Mouse (Mus musculus): ENCODE measurements around the gene Gm5483.
"Not testable (repeated sequence)": the region's sequence is repeated elsewhere in the genome, so short reads cannot be mapped to it uniquely, and the experiment has no call there.

Gene Gm5483

GRCm38 (mm10) chr16:36183912-36184311, at the start of gene Gm5483:
Gm5483 (plus strand) TSS chr16:36184212.
- not testable (repeated sequence) for DNase-seq

GRCm38 (mm10) chr16:36138201-36138600, 45.8 kb upstream of the Gm5483 start:
- no peak for DNase-seq

GRCm38 (mm10) chr16:36156402-36156975, 27.5 kb upstream of the Gm5483 start, which contains the start of gene Stfa2l1:
Stfa2l1 (plus strand) TSS chr16:36156811.
- no peak for DNase-seq

GRCm38 (mm10) chr16:36167841-36168240, 16.2 kb upstream of the Gm5483 start:
- DNase-seq, result not testable (repeated sequence)

- DNase-seq, result no peak
Measured at GRCm38 (mm10) chr16:36176108-36176507, 7.9 kb upstream of the Gm5483 start.

- no peak for DNase-seq
Measured at GRCm38 (mm10) chr16:36179910-36180309, 4.1 kb upstream of the Gm5483 start.

GRCm38 (mm10) chr16:36199226-36199625, 15.2 kb downstream of the Gm5483 start:
- no peak for DNase-seq

GRCm38 (mm10) chr16:36203846-36204245, 19.8 kb downstream of the Gm5483 start:
- DNase-seq, result no peak

GRCm38 (mm10) chr16:36205684-36206083, 21.7 kb downstream of the Gm5483 start:
- DNase-seq, result not testable (repeated sequence)

GRCm38 (mm10) chr16:36209967-36210453, 26.0 kb downstream of the Gm5483 start, which contains the start of gene Gm5416:
Gm5416 (plus strand) TSS chr16:36210403.
- no peak for DNase-seq

- not testable (repeated sequence) for DNase-seq
Measured at GRCm38 (mm10) chr16:36221168-36221567, 37.2 kb downstream of the Gm5483 start, which contains the start of gene 2010005H15Rik. 2010005H15Rik (plus strand) TSS chr16:36221468.
